Mouse (Mus musculus): ENCODE measurements around the gene Rere. TPM values are rescaled to one million over a fixed set of nuclear protein-coding genes. Genes with fewer than 3 reads are reported as not detected.

Gene Rere
- polyA plus RNA-seq, 1 experiment from 2014 or later = 16.0 TPM

GRCm38 (mm10) chr4:150379313-150379712 is 97.9 kb downstream of the Rere start:
- Histone ChIP-seq H3K36me3 (ENCODE audit: insufficient read depth, low read length) (no peaks in the 10 kb centered on the region), H3K27ac (ENCODE audit: low read length) (no peak overlapping the region), H3K4me1 (ENCODE audit: insufficient read depth, low read depth, low read length) (peaks cover 19% of the 10 kb centered on the region; the same call in 1 of the 2 replicates), H3K9me3 (ENCODE audit: low read length) (no peaks in the 10 kb centered on the region), H3K27me3 (replicated peaks; ENCODE audit: insufficient read depth, low read length) (no peaks in the 10 kb centered on the region), H3K4me2 (replicated peaks; ENCODE audit: low read depth, low read length) (no peak overlapping the region), H3K4me3 (ENCODE audit: low read depth, low read length) (no peak overlapping the region), H3K9ac (replicated peaks; ENCODE audit: low read depth) (no peak overlapping the region)
- no peak for TF ChIP-seq CTCF (IDR thresholded peaks at IDR 0.05)
- no peak for TF ChIP-seq EP300 (IDR thresholded peaks at IDR 0.05)
- DNase-seq (ENCODE audit: low spot score) (no peak), ATAC-seq (no peak)
- 59% methylated on average over 6 of the region's 6 CpGs for WGBS

- 43% methylated on average over 2 of the region's 2 CpGs for WGBS
- no peak for ATAC-seq
- no peak for DNase-seq (ENCODE audit: low spot score)
- Histone ChIP-seq H3K4me2 (replicated peaks; ENCODE audit: low read depth, low read length) (no peak overlapping the region), H3K4me3 (ENCODE audit: low read depth, low read length) (no peak overlapping the region), H3K4me1 (ENCODE audit: insufficient read depth, low read depth, low read length) (peaks cover 14% of the 10 kb centered on the region; the same call in 1 of the 2 replicates), H3K27me3 (replicated peaks; ENCODE audit: insufficient read depth, low read length) (no peaks in the 10 kb centered on the region), H3K9me3 (ENCODE audit: low read length) (no peaks in the 10 kb centered on the region), H3K9ac (replicated peaks; ENCODE audit: low read depth) (no peak overlapping the region), H3K36me3 (ENCODE audit: insufficient read depth, low read length) (no peaks in the 10 kb centered on the region), H3K27ac (ENCODE audit: low read length) (no peak overlapping the region)
- TF ChIP-seq CTCF (IDR thresholded peaks at IDR 0.05) = no peak
- TF ChIP-seq EP300 (IDR thresholded peaks at IDR 0.05) = no peak
These were observed 98.3 kb downstream of the Rere start for GRCm38 (mm10) chr4:150379772-150380171.

- no peaks in the 10 kb centered on the region for H3K9me3 ChIP-seq (ENCODE audit: low read length)
- no peak for ATAC-seq
- no peaks in the 10 kb centered on the region for H3K27me3 ChIP-seq (replicated peaks; ENCODE audit: insufficient read depth, low read length)
- WGBS = 71% methylated on average over 5 of the region's 5 CpGs
- no peak for DNase-seq (ENCODE audit: low spot score)
- H3K4me2 ChIP-seq (replicated peaks; ENCODE audit: low read depth, low read length) = no peak overlapping the region
- no peaks in the 10 kb centered on the region for H3K36me3 ChIP-seq (ENCODE audit: insufficient read depth, low read length)
- H3K27ac ChIP-seq (ENCODE audit: low read length) = no peak overlapping the region
- TF ChIP-seq EP300 (IDR thresholded peaks at IDR 0.05) = no peak
- TF ChIP-seq CTCF (IDR thresholded peaks at IDR 0.05) = no peak
- no peak overlapping the region for H3K4me3 ChIP-seq (ENCODE audit: low read depth, low read length)
- no peak overlapping the region for H3K9ac ChIP-seq (replicated peaks; ENCODE audit: low read depth)
- peaks cover 9% of the 10 kb centered on the region; the same call in 1 of the 2 replicates for H3K4me1 ChIP-seq (ENCODE audit: insufficient read depth, low read depth, low read length)
These were observed 98.8 kb downstream of the Rere start for GRCm38 (mm10) chr4:150380273-150380672.

DNA sequence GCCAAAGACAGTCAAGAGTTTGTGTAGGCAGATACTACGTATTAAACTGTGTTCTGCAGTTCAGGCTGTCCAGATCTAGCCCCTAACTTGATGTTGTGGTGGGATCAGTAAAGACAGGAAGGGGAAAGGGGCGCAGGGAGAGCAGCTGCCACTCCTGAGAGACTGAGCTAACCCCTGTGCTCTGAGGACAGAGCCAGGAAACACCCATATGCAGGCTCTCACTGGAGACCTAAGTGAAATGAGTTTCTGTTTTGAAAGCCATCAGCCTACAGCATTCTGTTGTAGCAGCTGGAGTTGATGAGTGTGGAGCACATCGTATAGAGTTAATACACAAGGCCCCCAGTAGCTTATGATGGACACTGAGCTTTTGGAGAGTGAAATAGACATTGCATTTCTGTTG is 101.1 kb downstream of the Rere start:
- H3K4me2 ChIP-seq (replicated peaks; ENCODE audit: low read depth, low read length) = no peak overlapping the region
- peaks cover 3% of the 10 kb centered on the region; the same call in 1 of the 2 replicates for H3K4me1 ChIP-seq (ENCODE audit: insufficient read depth, low read depth, low read length)
- TF ChIP-seq CTCF (IDR thresholded peaks at IDR 0.05) = no peak
- no peak for TF ChIP-seq EP300 (IDR thresholded peaks at IDR 0.05)
- H3K4me3 ChIP-seq (ENCODE audit: low read depth, low read length) = no peak overlapping the region
- no peaks in the 10 kb centered on the region for H3K9me3 ChIP-seq (ENCODE audit: low read length)
- H3K9ac ChIP-seq (replicated peaks; ENCODE audit: low read depth) = no peak overlapping the region
- no peaks in the 10 kb centered on the region for H3K36me3 ChIP-seq (ENCODE audit: insufficient read depth, low read length)
- H3K27me3 ChIP-seq (replicated peaks; ENCODE audit: insufficient read depth, low read length) = no peaks in the 10 kb centered on the region
- ATAC-seq (no peak), DNase-seq (ENCODE audit: low spot score) (no peak)
- 67% methylated on average over 3 of the region's 3 CpGs for WGBS
- H3K27ac ChIP-seq (ENCODE audit: low read length) = no peak overlapping the region

GRCm38 (mm10) chr4:150384405-150384804 is 103.0 kb downstream of the Rere start:
- H3K36me3 ChIP-seq (ENCODE audit: insufficient read depth, low read length) = no peaks in the 10 kb centered on the region
- H3K4me1 ChIP-seq (ENCODE audit: insufficient read depth, low read depth, low read length) = peaks cover 5% of the 10 kb centered on the region; the same call in 1 of the 2 replicates
- no peak for TF ChIP-seq CTCF (IDR thresholded peaks at IDR 0.05)
- TF ChIP-seq EP300 (IDR thresholded peaks at IDR 0.05) = no peak
- H3K27me3 ChIP-seq (replicated peaks; ENCODE audit: insufficient read depth, low read length) = no peaks in the 10 kb centered on the region
- H3K9ac ChIP-seq (replicated peaks; ENCODE audit: low read depth) = no peak overlapping the region
- 53% methylated on average over 8 of the region's 8 CpGs for WGBS
- no peak overlapping the region for H3K4me2 ChIP-seq (replicated peaks; ENCODE audit: low read depth, low read length)
- no peak overlapping the region for H3K27ac ChIP-seq (ENCODE audit: low read length)
- H3K4me3 ChIP-seq (ENCODE audit: low read depth, low read length) = no peak overlapping the region
- DNase-seq (ENCODE audit: low spot score) (no peak), ATAC-seq (no peak)
- no peaks in the 10 kb centered on the region for H3K9me3 ChIP-seq (ENCODE audit: low read length)

- Histone ChIP-seq H3K36me3 (ENCODE audit: insufficient read depth, low read length) (no peaks in the 10 kb centered on the region), H3K27ac (ENCODE audit: low read length) (no peak overlapping the region), H3K4me3 (ENCODE audit: low read depth, low read length) (no peak overlapping the region), H3K9me3 (ENCODE audit: low read length) (no peaks in the 10 kb centered on the region), H3K4me1 (ENCODE audit: insufficient read depth, low read depth, low read length) (peaks cover 3% of the 10 kb centered on the region; the same call in 1 of the 2 replicates), H3K4me2 (replicated peaks; ENCODE audit: low read depth, low read length) (no peak overlapping the region), H3K27me3 (replicated peaks; ENCODE audit: insufficient read depth, low read length) (no peaks in the 10 kb centered on the region), H3K9ac (replicated peaks; ENCODE audit: low read depth) (no peak overlapping the region)
- 47% methylated on average over 3 of the region's 3 CpGs for WGBS
- peak; percentile 64 for ATAC-seq
- TF ChIP-seq EP300 (IDR thresholded peaks at IDR 0.05) (no peak), CTCF (IDR thresholded peaks at IDR 0.05) (no peak)
- peak; percentile 39 for DNase-seq (ENCODE audit: low spot score)
These were observed 103.5 kb downstream of the Rere start for GRCm38 (mm10) chr4:150384899-150385298.

DNA sequence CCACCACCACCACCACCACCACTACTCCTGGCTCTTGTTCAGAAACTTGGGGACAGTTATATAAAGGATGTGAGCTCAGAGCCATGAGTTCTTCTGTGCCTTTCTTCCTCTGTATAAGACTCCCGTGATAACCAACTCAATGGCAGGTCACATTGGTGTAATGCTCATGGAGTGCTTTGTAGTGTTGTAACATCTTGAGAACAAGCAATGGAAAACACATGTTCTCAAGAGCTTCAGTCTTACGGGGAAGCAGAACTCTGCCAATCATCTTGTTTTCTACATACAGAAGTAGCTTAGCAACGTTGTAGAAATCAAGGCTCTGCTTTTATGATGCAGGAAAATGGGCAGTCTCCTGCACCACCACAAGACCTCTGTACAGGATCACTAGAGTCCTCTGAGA is 107.1 kb downstream of the Rere start:
- peak; percentile 69 for ATAC-seq
- Histone ChIP-seq H3K27me3 (replicated peaks; ENCODE audit: insufficient read depth, low read length) (no peaks in the 10 kb centered on the region), H3K4me1 (ENCODE audit: insufficient read depth, low read depth, low read length) (peaks cover 2% of the 10 kb centered on the region; the same call in 1 of the 2 replicates), H3K36me3 (ENCODE audit: insufficient read depth, low read length) (no peaks in the 10 kb centered on the region), H3K9ac (replicated peaks; ENCODE audit: low read depth) (no peak overlapping the region), H3K4me3 (ENCODE audit: low read depth, low read length) (no peak overlapping the region), H3K27ac (ENCODE audit: low read length) (no peak overlapping the region), H3K9me3 (ENCODE audit: low read length) (no peaks in the 10 kb centered on the region), H3K4me2 (replicated peaks; ENCODE audit: low read depth, low read length) (no peak overlapping the region)
- 42% methylated on average over 3 of the region's 3 CpGs for WGBS
- TF ChIP-seq CTCF (IDR thresholded peaks at IDR 0.05) = no peak
- peak; percentile 43; the same call in 1 of the 2 replicates for TF ChIP-seq EP300 (IDR thresholded peaks at IDR 0.05)
- DNase-seq (ENCODE audit: low spot score) = peak; percentile 77

Data from lung, postnatal 0 days (tissue).